Mouse (Mus musculus): ENCODE measurements around the gene Lclat1.

GRCm38 (mm10) chr17:73246926-73247325, 139.1 kb downstream of the Lclat1 start:
- no peak for TF ChIP-seq POLR2A (IDR thresholded peaks at IDR 0.05; ENCODE audit: borderline replicate concordance, control insufficient read depth, low read depth, low read length)
- TF ChIP-seq CTCF (IDR thresholded peaks at IDR 0.05; ENCODE audit: control insufficient read depth, insufficient read depth, low read length), result no peak

All from bone marrow, adult 2 months (tissue).